Mouse (Mus musculus): Measurements from ENCODE around the gene Txnrd2.

The Txnrd2 gene

DNA sequence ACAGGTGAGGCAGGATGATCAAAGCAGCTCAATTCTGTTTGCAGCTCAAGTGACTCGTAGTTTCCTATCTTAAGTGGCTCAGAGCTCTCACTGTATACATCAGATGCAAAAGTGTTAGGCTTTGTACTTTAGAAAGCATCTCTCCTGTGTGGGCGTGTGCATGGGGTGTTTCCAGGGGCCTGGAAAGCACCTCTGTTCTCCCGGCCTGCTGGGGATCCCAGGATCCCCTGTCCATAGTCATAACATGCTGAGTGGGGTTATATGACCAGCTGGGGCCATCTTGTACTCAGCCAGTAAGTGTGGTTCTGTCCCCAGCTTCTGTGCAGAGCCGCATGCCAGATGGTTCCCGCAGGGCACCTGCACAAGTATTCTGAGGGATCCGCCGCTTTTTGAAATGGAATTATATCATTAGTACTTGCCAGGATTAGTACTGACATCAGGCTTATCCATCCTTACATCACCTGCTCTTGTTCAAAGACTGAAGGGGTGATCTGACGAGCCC lies 26.2 kb downstream of the Txnrd2 start:
- DNase-seq (ENCODE audit: low spot score): no peak

GRCm38 (mm10) chr16:18453846-18454245 lies 27.7 kb downstream of the Txnrd2 start:
- no peak for DNase-seq (ENCODE audit: low spot score)

DNA sequence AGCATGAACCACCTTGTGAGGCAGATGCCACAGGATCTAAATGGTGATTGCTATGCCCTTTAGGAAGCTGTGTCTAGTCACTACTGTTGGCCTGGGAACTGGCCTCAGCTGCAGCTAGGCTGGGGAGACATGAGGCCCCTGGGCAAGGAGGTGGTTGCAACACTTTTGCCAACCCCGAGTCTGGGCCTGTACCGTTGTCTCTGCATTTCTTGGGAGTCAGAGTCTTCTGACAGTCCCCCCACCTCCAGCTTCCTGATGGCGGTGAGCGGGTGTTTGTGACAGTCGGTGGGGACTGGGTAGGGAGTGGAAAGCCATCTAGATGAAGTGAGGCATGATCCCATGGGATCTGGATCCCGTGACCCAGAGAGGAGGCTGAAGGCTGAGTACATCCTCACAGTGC lies 29.2 kb downstream of the Txnrd2 start:
- DNase-seq (ENCODE audit: low spot score): no peak

- DNase-seq (ENCODE audit: low spot score): no peak
Measured at GRCm38 (mm10) chr16:18458661-18459060, 32.5 kb downstream of the Txnrd2 start.

DNA sequence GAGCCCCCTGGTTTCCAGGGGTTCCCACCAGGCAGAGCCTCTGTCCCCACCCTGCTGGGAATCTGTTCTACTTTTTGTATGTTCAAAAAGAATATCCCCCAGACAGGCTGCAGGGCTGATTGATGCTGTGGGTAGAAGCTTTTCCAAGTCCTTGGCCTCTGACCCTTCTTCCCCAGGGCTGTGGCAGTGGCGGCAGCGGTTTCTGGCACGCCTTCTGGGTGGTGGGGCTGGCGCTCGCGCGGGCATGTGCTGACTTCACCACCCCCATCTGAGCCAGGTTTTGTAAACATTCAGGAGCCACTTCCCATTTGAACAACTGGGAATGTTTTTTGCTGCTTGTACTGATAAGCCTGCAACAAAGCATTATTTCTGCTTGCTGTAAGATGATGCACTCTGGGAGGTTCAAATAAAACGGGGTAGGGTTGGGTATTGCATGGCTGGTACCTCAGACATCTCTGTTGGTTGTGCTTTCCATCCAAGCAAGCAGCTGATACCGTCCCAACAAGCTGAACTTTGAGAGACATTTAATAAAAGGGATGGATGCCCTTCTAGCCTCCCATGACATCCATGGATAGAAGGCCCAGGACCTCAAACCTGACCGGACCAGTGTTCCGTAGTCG lies 33.3 kb downstream of the Txnrd2 start:
- DNase-seq (ENCODE audit: low spot score): no peak

DNA sequence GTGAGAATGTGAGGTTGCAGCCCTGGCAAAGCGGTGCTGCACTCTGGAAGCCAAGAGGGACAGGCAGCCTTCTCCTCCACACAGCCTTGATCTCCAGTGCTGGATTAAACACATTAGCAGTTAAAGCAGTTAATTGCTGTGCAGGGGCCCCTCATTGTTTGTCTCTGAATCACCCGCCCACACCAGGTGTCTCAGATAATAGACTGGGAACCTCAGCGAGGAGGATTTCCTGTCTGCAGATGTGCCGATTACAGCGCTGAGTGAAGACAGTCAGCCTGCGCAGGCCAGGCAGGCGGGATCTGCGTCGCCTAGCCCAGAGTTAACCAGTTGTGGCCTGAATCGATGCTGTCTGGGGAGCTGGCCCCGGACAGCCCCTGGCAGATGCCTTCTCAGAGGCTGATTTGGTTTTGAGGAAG lies 33.8 kb downstream of the Txnrd2 start:
- DNase-seq (ENCODE audit: low spot score): no peak

DNA sequence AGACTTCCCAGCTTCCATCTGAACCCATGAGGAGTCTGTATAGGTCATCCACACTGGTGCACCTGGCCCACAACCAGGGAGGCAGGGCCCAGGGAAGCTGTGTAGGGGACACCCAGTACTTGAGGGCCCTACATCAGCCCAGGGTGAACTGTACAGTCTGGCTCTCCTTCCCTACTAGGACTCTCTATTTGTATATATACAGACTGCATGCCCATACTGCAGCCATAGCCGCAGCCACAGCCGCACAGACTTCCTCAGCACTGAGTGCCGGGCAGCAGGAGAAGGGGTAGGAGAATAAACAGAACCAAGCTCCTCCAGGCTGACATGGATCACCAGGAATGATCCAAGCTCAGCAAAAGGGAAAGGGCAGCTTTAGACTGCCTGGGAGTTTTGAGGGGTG lies 34.6 kb downstream of the Txnrd2 start:
- no peak for DNase-seq (ENCODE audit: low spot score)

GRCm38 (mm10) chr16:18462031-18462430 lies 35.8 kb downstream of the Txnrd2 start:
- DNase-seq (ENCODE audit: low spot score): no peak

- DNase-seq (ENCODE audit: low spot score): no peak
Measured at GRCm38 (mm10) chr16:18462598-18462997, 36.4 kb downstream of the Txnrd2 start.

DNA sequence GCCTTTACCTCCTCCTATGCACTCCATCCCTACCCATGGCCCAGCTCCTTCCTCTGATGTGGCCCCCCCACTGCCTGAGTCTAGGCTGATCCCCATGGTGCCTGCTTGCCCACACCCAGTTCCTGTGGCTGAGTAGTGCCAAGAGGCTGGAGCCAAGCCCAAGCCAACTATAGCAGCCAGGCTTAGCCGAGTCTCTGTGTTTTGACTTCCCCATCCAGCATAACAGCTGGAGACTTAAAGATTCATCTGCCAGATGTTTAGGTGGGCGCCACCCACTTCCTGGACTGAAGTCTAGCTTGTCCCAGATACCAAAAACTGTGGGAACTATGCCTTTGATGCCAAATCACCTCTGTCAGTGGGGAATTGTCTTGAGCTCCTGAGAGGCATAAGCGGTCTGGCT lies 38.1 kb downstream of the Txnrd2 start:
- no peak for DNase-seq (ENCODE audit: low spot score)

DNA sequence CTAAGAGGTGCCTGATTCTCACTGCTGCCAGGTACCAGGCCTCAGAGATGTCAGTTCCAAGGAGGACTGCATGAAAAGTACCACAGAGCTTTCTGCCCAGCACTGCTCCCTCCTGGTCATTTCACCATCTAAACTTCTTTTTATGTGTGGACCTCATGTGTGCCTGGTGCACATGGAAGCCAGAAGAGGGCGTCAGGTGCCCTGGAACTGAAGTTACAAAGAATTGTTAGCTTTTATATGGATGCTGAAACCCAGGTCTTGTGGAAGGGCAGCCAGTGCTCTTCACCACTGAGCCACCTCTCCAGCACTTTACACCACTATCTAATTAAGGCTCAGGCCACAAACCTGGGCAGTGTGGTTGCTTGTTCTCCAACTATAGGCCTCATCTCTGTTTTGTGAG lies 44.6 kb downstream of the Txnrd2 start:
- DNase-seq (ENCODE audit: low spot score): no peak

- no peak for DNase-seq (ENCODE audit: low spot score)
Measured at GRCm38 (mm10) chr16:18471381-18471955, 45.3 kb downstream of the Txnrd2 start.

DNA sequence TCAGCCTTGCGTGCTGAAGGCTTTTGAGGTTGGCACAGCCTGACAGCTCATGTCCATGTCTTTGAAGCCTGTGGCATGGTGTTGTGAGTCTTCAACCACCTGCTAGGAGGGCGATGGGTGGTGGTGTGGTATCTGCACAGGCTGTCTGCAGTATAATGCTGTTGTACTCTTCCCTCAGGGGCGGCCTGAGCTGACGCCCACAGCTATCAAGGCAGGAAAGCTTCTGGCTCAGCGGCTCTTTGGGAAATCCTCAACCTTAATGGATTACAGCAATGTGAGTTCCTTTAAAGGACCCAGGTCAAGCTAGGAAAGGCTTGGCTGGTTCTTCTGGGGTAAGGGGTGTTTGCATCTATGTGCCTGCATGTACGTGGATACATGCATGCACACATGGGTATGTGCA lies 45.8 kb downstream of the Txnrd2 start:
- no peak for DNase-seq (ENCODE audit: low spot score)

DNA sequence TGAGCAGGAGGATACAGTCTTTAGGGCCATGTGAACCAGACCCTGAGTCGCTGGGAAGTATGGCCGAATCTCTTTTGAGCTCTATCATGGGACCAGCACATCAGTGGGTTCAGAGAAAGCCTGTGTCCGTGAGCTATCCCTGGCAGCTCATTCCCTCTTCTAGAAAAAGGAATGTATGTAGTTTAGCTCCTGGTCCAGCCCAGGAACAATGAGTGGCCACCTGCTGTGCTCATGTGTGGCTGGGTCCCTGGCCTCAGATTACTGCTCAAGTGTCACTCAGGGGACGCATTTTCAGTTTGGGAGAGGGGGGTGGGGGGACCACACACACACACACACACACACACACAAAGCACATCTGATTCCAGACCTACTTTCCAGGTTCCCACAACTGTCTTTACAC lies 46.2 kb downstream of the Txnrd2 start:
- DNase-seq (ENCODE audit: low spot score): no peak

DNA sequence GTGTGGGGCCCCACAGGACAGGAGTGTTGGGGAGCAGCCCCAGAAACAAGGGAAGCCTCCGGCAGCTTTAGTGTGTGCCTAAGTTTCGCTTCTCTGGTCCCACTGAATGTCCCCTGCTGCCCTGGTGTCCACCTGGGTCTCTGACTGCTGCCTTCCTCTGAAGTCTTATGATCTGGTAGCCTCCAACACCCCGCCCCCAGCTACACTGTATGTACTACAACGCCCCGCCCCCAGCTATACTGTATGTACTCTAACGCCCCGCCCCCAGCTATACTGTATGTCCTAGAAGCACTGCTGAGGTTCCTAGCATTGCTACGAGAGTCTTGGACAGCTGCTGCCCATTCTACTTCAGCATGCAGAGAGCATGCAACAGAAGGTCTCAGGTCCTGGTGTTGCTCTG lies 46.8 kb downstream of the Txnrd2 start:
- no peak for DNase-seq (ENCODE audit: low spot score)

DNA sequence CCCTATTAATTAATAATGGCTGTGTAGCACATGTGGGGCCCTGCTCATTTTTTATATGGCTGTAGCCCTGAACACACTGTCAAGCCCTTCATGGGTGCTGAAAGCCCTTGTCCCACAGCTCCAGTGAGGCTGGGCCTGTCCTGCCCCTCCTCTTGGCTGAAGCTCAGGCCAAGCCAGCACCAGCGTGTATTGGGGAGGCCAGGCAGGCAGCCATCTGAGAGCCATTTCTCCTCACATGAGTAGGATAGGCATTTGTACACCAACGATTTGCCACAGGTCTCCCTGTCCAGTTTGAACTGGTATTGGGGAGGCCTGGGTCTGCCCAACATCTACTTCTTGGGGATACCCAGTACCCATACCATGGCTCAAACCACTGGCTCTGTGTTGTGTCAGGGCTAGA lies 47.8 kb downstream of the Txnrd2 start:
- DNase-seq (ENCODE audit: low spot score): no peak

- no peak for DNase-seq (ENCODE audit: low spot score)
Measured at GRCm38 (mm10) chr16:18477996-18478395, 51.8 kb downstream of the Txnrd2 start.

GRCm38 (mm10) chr16:18479667-18480066 lies 53.5 kb downstream of the Txnrd2 start:
- no peak for DNase-seq (ENCODE audit: low spot score)

- no peak for DNase-seq (ENCODE audit: low spot score)
Measured at GRCm38 (mm10) chr16:18480933-18481485, 54.8 kb downstream of the Txnrd2 start.

DNA sequence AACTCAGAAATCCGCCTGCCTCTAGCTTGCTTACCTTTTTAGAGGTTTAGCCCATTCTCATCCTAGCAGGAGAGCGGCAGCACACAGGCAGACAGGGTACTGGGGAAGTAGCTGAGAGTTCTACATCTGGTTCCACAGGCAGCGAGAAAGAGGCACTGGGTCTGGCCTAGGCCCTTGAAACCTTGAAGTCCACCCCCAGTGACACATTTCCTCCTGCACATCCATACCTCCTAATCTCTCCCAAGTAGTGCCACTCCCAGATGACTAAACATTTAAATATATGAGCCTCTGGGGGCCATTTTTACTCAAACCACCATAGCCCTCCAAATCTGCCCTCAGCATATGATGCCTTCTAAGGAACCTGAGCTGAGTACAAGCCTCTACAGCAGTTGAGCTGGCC lies 56.2 kb downstream of the Txnrd2 start:
- no peak for DNase-seq (ENCODE audit: low spot score)

DNA sequence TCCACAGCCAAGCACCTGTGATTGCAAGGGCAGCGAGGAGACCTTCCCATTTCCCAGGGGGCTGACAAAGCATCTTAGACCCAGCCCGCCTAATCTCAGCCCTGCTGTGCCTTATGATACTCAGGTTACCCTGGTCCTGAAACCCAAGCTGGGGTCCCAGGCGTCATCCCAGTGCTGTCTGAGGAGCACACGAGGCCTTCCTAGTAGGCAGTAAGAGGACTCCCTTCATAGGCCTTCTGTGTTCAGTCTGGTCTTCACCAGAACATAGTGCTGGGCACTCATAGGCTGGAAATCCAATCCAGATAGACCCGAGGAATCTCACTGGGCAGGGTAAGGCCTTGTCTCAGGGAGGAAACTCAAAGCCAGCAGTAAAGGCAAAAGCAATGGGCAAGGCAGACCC lies 57.7 kb downstream of the Txnrd2 start:
- DNase-seq (ENCODE audit: low spot score): no peak

DNA sequence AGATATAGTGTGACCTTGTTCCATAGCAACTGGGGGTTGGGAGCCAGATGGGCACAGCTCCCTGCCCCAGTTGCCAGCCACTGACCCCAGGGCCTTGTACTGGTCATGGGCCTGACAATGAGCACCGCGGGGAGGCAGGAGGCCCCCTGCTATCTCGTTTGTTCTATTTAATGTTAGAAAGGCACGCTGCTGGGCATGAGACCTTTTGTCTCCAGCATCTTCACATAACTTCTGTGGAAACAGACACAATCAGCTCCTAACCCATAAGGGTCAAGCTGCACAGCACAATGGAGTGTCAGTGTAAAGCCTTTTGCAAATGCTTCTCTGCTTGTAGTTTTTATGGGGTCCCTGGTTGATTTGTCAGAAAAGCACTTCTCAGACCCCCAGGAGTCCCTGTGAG lies 58.2 kb downstream of the Txnrd2 start:
- no peak for DNase-seq (ENCODE audit: low spot score)

DNA sequence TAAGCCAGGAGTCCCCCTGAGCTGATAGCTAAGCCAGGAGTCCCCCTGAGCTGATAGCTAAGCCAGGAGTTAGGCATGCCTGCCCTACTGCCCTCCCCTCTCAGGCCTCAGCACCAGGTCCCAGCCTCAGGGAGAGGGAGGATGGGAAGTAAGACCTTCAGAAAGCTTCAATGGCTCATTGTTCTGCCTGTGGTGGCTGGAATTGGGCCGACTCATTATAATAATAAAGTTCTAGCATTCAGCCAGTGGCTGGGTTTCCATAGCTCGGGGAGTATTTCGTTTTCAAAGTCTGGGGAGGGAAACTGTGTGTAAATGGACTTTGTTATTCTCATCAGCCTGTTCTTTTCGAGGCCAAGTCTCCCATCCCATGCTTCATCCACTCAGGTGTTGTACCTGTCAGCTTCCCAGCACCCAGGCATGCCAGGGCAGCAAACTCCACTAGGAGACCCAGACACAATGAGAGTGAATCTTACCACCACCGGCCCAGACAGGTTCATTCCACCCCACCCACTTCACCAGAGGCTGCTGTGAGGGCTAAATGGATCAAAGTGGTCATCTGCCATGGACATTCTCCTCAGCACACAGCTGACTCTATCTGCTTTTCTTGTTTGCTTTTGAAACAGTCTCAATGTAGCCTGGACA lies 58.7 kb downstream of the Txnrd2 start:
- no peak for DNase-seq (ENCODE audit: low spot score)

All from ovary, postnatal 10 days (tissue).